Mouse (Mus musculus): ENCODE measurements around the gene Lrch1. TPM values are rescaled to one million over a fixed set of nuclear protein-coding genes. Genes with fewer than 3 reads are reported as not detected.

The Lrch1 gene
- polyA plus RNA-seq, 1 experiment from 2014 or later = 9.8 TPM

GRCm38 (mm10) chr14:74888103-74888502 is 59.6 kb downstream of the Lrch1 start:
- Histone ChIP-seq H3K4me3 (ENCODE audit: low read length) (no peak overlapping the region), H3K4me1 (ENCODE audit: control insufficient read depth, insufficient read depth, low read length) (peaks cover 26% of the 10 kb centered on the region), H3K9ac (ENCODE audit: low read depth, low read length) (no peak overlapping the region), H3K36me3 (ENCODE audit: control insufficient read depth, insufficient read depth, low read length) (no peaks in the 10 kb centered on the region), H3K9me3 (ENCODE audit: control insufficient read depth, low read length) (no peaks in the 10 kb centered on the region), H3K27me3 (replicated peaks; ENCODE audit: control insufficient read depth, insufficient read depth, low read length) (no peaks in the 10 kb centered on the region), H3K27ac (ENCODE audit: low read length) (no peak overlapping the region), H3K4me2 (ENCODE audit: low read depth, low read length) (no peak overlapping the region)
- ATAC-seq = no peak
- WGBS = 97% methylated on average over 1 of the region's 1 CpGs

- Histone ChIP-seq H3K27ac (ENCODE audit: low read length) (no peak overlapping the region), H3K4me1 (ENCODE audit: control insufficient read depth, insufficient read depth, low read length) (peaks cover 38% of the 10 kb centered on the region)
- WGBS = 64% methylated on average over 5 of the region's 5 CpGs
Observed at GRCm38 (mm10) chr14:74886453-74886852, 61.2 kb downstream of the Lrch1 start.

GRCm38 (mm10) chr14:74884920-74885319 is 62.8 kb downstream of the Lrch1 start:
- Histone ChIP-seq H3K36me3 (ENCODE audit: control insufficient read depth, insufficient read depth, low read length) (no peaks in the 10 kb centered on the region), H3K27me3 (replicated peaks; ENCODE audit: control insufficient read depth, insufficient read depth, low read length) (no peaks in the 10 kb centered on the region), H3K4me2 (ENCODE audit: low read depth, low read length) (no peak overlapping the region), H3K4me1 (ENCODE audit: control insufficient read depth, insufficient read depth, low read length) (peaks cover 35% of the 10 kb centered on the region), H3K9me3 (ENCODE audit: control insufficient read depth, low read length) (no peaks in the 10 kb centered on the region), H3K4me3 (ENCODE audit: low read length) (no peak overlapping the region), H3K9ac (ENCODE audit: low read depth, low read length) (no peak overlapping the region), H3K27ac (ENCODE audit: low read length) (no peak overlapping the region)
- ATAC-seq = no peak
- 73% methylated on average over 7 of the region's 7 CpGs for WGBS

More at GRCm38 (mm10) chr14:74886453-74886852, 61.2 kb downstream of the Lrch1 start:
- Histone ChIP-seq H3K4me2 (ENCODE audit: low read depth, low read length) (no peak overlapping the region), H3K9me3 (ENCODE audit: control insufficient read depth, low read length) (no peaks in the 10 kb centered on the region), H3K4me3 (ENCODE audit: low read length) (no peak overlapping the region), H3K36me3 (ENCODE audit: control insufficient read depth, insufficient read depth, low read length) (no peaks in the 10 kb centered on the region), H3K9ac (ENCODE audit: low read depth, low read length) (no peak overlapping the region), H3K27me3 (replicated peaks; ENCODE audit: control insufficient read depth, insufficient read depth, low read length) (no peaks in the 10 kb centered on the region)
- no peak for ATAC-seq

DNA sequence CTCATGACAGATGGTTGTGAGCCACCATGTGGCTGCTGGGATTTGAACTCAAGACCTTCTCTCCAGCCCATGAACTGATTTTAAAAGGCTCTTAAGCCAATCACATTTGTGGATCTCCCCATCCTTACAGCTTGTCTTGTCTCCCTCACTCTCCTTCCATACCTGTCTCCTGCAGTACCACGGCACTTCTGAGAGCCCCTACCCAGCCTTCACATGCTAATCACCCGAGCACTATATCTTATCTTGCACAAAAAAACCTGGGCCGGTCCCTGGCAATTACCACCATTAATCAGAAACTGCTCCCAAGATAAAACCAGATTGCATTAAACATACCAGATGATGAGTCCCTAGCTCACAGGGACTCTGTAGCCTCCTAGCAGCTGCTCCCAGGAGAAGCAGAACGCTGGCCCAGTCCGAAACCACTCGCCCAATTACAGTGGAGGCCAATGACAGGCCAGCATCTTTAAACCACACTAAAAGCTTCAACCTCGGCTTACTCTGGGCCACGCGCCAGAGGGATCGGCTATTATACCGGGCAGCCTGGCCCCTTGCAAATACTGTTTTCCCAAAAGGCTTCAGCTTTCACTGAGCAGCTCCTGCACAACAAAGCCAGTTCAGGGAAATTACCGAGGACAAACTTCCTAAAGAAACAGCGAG is 63.5 kb downstream of the Lrch1 start:
- H3K36me3 ChIP-seq (ENCODE audit: control insufficient read depth, insufficient read depth, low read length) = no peaks in the 10 kb centered on the region
- no peak overlapping the region for H3K9ac ChIP-seq (ENCODE audit: low read depth, low read length)
- no peak overlapping the region for H3K4me3 ChIP-seq (ENCODE audit: low read length)
- peak overlapping the region; percentile 28; the same call in 1 of the 2 replicates for H3K4me2 ChIP-seq (ENCODE audit: low read depth, low read length)
- no peaks in the 10 kb centered on the region for H3K9me3 ChIP-seq (ENCODE audit: control insufficient read depth, low read length)
- ATAC-seq = peak; percentile 79
- peak overlapping the region; percentile 0 for H3K27ac ChIP-seq (ENCODE audit: low read length)
- no peaks in the 10 kb centered on the region for H3K27me3 ChIP-seq (replicated peaks; ENCODE audit: control insufficient read depth, insufficient read depth, low read length)
- 16% methylated on average over 13 of the region's 13 CpGs for WGBS
- H3K4me1 ChIP-seq (ENCODE audit: control insufficient read depth, insufficient read depth, low read length) = peaks cover 35% of the 10 kb centered on the region

GRCm38 (mm10) chr14:74883204-74883603 is 64.5 kb downstream of the Lrch1 start:
- Histone ChIP-seq H3K4me2 (ENCODE audit: low read depth, low read length) (no peak overlapping the region), H3K4me1 (ENCODE audit: control insufficient read depth, insufficient read depth, low read length) (peaks cover 35% of the 10 kb centered on the region), H3K27ac (ENCODE audit: low read length) (no peak overlapping the region), H3K9ac (ENCODE audit: low read depth, low read length) (no peak overlapping the region), H3K9me3 (ENCODE audit: control insufficient read depth, low read length) (no peaks in the 10 kb centered on the region), H3K27me3 (replicated peaks; ENCODE audit: control insufficient read depth, insufficient read depth, low read length) (no peaks in the 10 kb centered on the region), H3K36me3 (ENCODE audit: control insufficient read depth, insufficient read depth, low read length) (no peaks in the 10 kb centered on the region), H3K4me3 (ENCODE audit: low read length) (no peak overlapping the region)
- ATAC-seq = no peak
- WGBS = 57% methylated on average over 11 of the region's 11 CpGs

DNA sequence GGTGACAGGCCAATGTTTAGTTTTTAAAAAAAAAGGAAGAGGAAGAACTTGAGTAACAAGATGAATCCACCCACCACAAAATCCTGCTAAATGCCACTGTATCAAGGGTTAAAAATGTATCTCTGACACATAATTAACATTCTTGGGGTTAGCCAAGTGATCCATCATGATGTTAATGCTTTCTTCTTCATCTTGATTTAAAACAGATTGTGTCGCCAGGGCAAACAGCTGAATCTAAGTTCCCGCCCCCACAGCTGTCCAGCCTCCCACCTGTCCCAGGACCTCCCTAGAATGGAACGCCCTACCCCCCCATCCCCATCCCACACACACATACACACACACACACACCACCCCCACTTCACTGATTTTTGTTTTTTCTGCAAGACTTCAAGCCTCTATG is 64.9 kb downstream of the Lrch1 start:
- Histone ChIP-seq H3K9ac (ENCODE audit: low read depth, low read length) (no peak overlapping the region), H3K4me3 (ENCODE audit: low read length) (no peak overlapping the region), H3K9me3 (ENCODE audit: control insufficient read depth, low read length) (no peaks in the 10 kb centered on the region), H3K36me3 (ENCODE audit: control insufficient read depth, insufficient read depth, low read length) (no peaks in the 10 kb centered on the region), H3K27me3 (replicated peaks; ENCODE audit: control insufficient read depth, insufficient read depth, low read length) (no peaks in the 10 kb centered on the region), H3K27ac (ENCODE audit: low read length) (no peak overlapping the region), H3K4me1 (ENCODE audit: control insufficient read depth, insufficient read depth, low read length) (peaks cover 39% of the 10 kb centered on the region), H3K4me2 (ENCODE audit: low read depth, low read length) (no peak overlapping the region)
- ATAC-seq = no peak
- WGBS = 42% methylated on average over 3 of the region's 3 CpGs

- WGBS = 77% methylated on average over 10 of the region's 10 CpGs
- ATAC-seq = no peak
- H3K9me3 ChIP-seq (ENCODE audit: control insufficient read depth, low read length) = no peaks in the 10 kb centered on the region
- H3K4me1 ChIP-seq (ENCODE audit: control insufficient read depth, insufficient read depth, low read length) = peaks cover 36% of the 10 kb centered on the region
- no peak overlapping the region for H3K4me3 ChIP-seq (ENCODE audit: low read length)
- H3K36me3 ChIP-seq (ENCODE audit: control insufficient read depth, insufficient read depth, low read length) = no peaks in the 10 kb centered on the region
- no peaks in the 10 kb centered on the region for H3K27me3 ChIP-seq (replicated peaks; ENCODE audit: control insufficient read depth, insufficient read depth, low read length)
- no peak overlapping the region for H3K9ac ChIP-seq (ENCODE audit: low read depth, low read length)
- no peak overlapping the region for H3K4me2 ChIP-seq (ENCODE audit: low read depth, low read length)
- no peak overlapping the region for H3K27ac ChIP-seq (ENCODE audit: low read length)
Observed at GRCm38 (mm10) chr14:74880868-74881267, 66.8 kb downstream of the Lrch1 start.

GRCm38 (mm10) chr14:74879480-74879879 is 68.2 kb downstream of the Lrch1 start:
- peaks cover 29% of the 10 kb centered on the region for H3K4me1 ChIP-seq (ENCODE audit: control insufficient read depth, insufficient read depth, low read length)
- no peaks in the 10 kb centered on the region for H3K36me3 ChIP-seq (ENCODE audit: control insufficient read depth, insufficient read depth, low read length)
- H3K4me2 ChIP-seq (ENCODE audit: low read depth, low read length) = no peak overlapping the region
- H3K9ac ChIP-seq (ENCODE audit: low read depth, low read length) = no peak overlapping the region
- no peaks in the 10 kb centered on the region for H3K9me3 ChIP-seq (ENCODE audit: control insufficient read depth, low read length)
- H3K27ac ChIP-seq (ENCODE audit: low read length) = no peak overlapping the region
- no peak overlapping the region for H3K4me3 ChIP-seq (ENCODE audit: low read length)
- no peaks in the 10 kb centered on the region for H3K27me3 ChIP-seq (replicated peaks; ENCODE audit: control insufficient read depth, insufficient read depth, low read length)
- 69% methylated on average over 10 of the region's 10 CpGs for WGBS
- no peak for ATAC-seq

DNA sequence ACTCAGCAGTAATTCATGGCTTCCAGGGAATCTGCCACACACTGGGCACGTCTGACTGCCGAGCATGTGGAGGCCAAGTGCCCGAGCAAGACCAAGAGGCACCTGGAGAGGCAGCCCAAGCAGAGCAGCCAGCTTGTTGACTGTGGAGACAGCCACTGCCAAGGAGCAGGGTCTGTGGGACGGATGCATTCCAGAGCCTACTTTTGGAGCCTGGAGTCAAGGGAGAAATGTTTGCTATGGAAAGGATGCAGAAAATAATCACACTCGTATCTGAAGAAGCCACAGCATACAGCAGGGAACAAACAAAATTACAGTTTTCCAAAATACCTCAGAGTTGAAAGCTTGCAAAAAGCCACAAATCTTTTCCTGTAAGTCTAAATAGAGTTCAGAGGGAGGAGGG is 70.4 kb downstream of the Lrch1 start:
- H3K4me2 ChIP-seq (ENCODE audit: low read depth, low read length) = no peak overlapping the region

GRCm38 (mm10) chr14:74871220-74871619 is 76.5 kb downstream of the Lrch1 start:
- no peak overlapping the region for H3K4me2 ChIP-seq (ENCODE audit: low read depth, low read length)
- no peak overlapping the region for H3K4me3 ChIP-seq (ENCODE audit: low read length)
- 39% methylated on average over 4 of the region's 4 CpGs for WGBS
- no peak; the same call in 1 of the 2 replicates for ATAC-seq
- H3K36me3 ChIP-seq (ENCODE audit: control insufficient read depth, insufficient read depth, low read length) = no peaks in the 10 kb centered on the region
- H3K9me3 ChIP-seq (ENCODE audit: control insufficient read depth, low read length) = no peaks in the 10 kb centered on the region
- H3K9ac ChIP-seq (ENCODE audit: low read depth, low read length) = no peak overlapping the region
- H3K4me1 ChIP-seq (ENCODE audit: control insufficient read depth, insufficient read depth, low read length) = peaks cover 14% of the 10 kb centered on the region
- no peaks in the 10 kb centered on the region for H3K27me3 ChIP-seq (replicated peaks; ENCODE audit: control insufficient read depth, insufficient read depth, low read length)
- H3K27ac ChIP-seq (ENCODE audit: low read length) = no peak overlapping the region

More for the DNA sequence above, 70.4 kb downstream of the Lrch1 start:
- peaks cover 11% of the 10 kb centered on the region for H3K4me1 ChIP-seq (ENCODE audit: control insufficient read depth, insufficient read depth, low read length)
- 48% methylated on average over 5 of the region's 5 CpGs for WGBS
- no peaks in the 10 kb centered on the region for H3K36me3 ChIP-seq (ENCODE audit: control insufficient read depth, insufficient read depth, low read length)
- no peak overlapping the region for H3K9ac ChIP-seq (ENCODE audit: low read depth, low read length)
- no peaks in the 10 kb centered on the region for H3K9me3 ChIP-seq (ENCODE audit: control insufficient read depth, low read length)
- H3K27me3 ChIP-seq (replicated peaks; ENCODE audit: control insufficient read depth, insufficient read depth, low read length) = no peaks in the 10 kb centered on the region
- ATAC-seq = peak; percentile 36; the same call in 1 of the 2 replicates
- no peak overlapping the region for H3K4me3 ChIP-seq (ENCODE audit: low read length)
- peak overlapping the region; percentile 52 for H3K27ac ChIP-seq (ENCODE audit: low read length)

Measured in intestine, embryonic 16.5 days (tissue).